Mouse (Mus musculus) retina, postnatal 1 day (tissue): ENCODE results near the gene Oxsr1.
"Not testable (repeated sequence)": the region's sequence is repeated elsewhere in the genome, so short reads cannot be mapped to it uniquely, and the experiment has no call there.

Experiments used
- DNase-seq: peaks from one replicate; pipeline ENCODE4 v3.0.0-alpha.2; 2012

Gene Oxsr1

DNA sequence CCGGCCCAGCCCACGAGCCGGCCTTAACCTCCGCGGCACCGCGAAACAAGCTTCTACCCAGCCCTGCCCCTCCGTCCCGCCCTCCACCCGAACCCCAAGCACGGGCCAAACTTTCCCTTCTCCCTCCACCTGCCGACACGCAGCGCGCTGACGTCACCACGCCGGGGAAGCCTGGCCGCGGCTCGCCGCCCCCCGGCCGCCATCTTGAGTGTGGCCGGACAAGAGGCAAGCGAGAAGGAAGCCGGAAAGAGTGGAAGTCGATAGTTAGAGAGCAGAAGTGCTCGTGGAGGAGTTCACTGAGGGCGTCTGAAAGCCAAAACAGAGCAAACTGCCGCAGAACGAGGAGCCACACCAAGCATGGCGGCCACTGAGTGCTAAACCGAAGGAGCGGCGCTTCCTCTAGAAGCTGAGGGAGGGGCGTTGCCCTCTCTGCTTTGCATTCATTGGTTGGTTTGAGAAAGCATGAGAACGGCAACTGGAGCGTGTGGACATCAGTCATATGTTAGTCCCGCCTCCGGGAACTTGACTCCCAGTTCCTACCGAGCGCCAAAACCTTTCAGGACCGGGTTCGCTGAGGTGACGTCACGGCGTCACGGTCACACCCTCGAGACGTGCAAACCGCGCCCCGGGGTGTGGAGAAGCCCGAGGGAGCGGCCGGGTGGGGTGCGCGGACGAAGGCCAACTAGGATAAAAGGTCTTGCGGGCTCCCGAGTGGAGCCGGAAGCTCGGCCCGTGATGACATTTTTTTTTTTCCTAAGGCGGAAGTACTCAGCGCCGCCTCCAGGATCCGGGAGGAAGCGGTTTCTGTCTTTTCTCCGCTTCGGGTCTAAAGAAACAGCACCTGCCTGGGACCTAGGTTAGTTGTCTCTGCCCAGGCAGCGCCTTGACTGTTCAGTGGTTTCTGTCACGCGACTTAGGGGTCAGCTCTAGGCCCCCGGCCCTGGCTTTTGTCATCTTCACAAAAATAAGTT lies at the start of gene Oxsr1:
TSS of gene Oxsr1 (minus strand) at position 139 of the 971 bp plus-strand sequence.
- DNase-seq = peak; percentile 100

DNA sequence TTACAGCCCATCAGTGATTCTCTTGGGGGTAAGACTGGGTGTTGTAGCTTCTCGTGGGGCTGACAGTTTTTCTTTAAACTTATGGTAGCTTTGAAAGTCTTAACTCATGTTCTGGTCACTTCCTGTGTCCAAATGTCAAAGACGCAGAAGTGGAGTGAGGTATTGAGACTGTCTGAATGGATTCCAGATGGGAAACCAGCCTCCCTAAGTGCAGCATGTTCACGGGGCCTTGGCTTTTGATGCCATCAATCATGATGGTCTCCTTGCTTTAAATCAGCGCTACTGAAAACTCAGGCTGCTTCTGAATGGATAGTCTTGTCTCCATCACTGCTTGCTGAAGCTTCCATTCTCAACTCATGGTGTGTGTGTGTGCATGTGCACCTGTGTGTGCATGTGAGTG lies 49.0 kb upstream of the Oxsr1 start:
- DNase-seq = no peak

DNA sequence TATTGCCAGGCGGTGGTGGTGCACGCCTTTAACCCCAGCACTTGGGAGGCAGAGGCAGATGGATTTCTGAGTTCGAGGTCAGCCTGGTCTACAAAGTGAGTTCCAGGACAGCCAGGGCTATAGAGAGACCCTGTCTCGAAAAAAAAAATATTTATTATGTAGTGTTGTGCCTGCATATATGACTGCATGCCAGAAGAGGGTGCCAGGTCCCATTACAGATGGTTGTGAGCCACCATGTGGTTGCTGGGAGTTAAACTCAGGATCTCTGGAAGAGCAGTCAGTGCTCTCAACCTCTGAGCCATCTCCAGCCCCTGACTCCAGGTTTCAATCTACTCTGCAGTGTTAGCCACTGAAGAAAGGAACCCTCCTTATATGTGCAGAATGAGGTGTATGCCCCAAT lies 48.5 kb upstream of the Oxsr1 start:
- DNase-seq = not testable (repeated sequence)

DNA sequence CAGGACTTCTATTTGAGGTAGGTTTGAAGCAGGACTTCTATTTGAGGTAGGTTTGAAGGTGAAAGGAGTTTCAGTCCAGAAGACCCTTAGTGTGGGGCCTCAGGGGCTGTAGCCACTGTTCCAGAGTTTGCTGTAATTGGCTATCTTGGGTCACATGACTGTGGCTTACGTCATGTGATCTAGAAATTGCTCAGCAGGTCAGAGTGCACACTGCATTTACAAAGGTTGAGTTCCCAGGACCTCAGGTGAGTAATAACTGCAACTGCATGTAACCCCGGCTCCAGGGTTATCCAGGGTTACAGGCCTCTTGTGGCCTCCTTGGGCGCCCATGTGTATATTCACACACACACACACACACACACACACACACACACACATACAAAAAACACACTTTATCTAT lies 46.1 kb upstream of the Oxsr1 start:
- no peak for DNase-seq

DNA sequence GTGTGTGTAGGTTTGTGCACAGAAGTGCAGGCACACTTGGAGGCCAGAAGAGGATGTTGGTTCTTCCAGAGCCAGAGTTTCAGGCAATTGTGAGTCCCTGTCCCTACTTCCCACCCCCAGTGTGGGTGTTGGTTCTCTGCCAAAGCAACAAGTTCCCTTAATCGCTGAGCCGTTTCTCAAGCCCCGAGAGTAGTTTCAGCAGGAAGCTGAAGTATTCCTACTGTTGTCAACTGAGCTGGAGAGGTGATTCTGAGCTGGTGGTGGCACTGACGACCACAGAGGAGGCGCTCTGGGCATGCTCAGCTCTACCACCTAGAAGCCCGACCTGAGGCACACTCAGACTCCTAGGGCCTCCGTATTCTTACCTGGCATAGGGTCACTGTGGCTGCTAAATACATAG lies 43.1 kb upstream of the Oxsr1 start, which contains the start of gene Slc22a14:
TSS of gene Slc22a14 (minus strand) at position 270 of the 400 bp plus-strand sequence.
- DNase-seq = no peak

DNA sequence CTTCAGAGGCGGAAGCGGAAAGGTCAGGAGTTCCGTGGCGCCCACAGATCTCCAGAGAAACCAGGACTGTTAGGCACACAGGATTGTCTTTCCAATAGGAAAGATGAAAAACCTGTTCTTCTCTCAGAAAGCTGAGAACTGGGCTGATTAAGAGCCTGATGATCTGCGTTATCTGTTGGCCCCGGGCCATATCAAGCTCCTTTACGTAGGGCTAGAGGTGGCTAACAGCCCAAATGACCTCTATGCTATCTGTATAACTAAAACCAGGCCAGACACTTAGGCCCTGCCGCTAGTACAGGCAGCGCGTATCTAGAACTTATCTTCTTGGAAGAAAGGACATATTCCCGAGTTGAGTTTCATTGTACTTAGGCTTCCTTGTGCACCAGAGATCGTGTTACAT lies 41.0 kb upstream of the Oxsr1 start:
- DNase-seq = no peak

DNA sequence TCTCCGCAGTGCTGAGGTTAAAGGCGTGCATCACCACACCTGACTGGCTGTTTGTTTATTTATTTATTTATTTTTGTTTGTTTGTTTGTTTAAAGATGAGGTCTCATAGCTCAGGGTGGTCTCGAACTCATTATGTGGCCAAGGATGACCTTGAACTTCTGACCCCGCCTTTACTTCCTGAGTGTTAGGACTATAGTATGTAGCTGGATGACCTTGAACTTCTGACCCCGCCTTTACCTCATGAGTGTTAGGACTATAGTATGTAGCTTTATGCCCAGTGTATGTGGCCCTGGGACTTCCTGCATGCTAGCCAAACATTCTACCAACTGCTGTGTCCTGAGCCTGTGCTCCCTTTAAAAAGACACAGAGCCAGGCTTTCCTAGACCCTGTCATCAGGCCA lies 39.2 kb upstream of the Oxsr1 start:
- DNase-seq = no peak

DNA sequence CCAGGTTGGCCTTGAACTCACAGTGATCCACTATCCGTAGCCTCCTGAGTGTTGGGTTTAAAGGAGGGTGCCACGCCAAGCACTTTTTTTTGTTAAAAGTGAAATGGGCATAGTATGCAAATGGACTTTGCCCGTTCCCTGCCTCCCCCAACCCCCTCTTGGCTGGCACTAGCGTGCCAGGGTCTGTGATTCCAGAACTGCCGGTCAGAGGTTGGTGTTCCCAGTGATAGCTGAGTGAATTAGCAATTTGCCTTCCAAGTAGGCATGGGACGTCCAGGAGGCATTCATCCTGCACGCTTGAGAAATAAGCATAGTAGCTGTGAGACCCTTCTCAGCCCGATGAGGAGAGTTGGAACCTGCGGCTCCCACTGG lies 35.8 kb upstream of the Oxsr1 start:
- DNase-seq = no peak

DNA sequence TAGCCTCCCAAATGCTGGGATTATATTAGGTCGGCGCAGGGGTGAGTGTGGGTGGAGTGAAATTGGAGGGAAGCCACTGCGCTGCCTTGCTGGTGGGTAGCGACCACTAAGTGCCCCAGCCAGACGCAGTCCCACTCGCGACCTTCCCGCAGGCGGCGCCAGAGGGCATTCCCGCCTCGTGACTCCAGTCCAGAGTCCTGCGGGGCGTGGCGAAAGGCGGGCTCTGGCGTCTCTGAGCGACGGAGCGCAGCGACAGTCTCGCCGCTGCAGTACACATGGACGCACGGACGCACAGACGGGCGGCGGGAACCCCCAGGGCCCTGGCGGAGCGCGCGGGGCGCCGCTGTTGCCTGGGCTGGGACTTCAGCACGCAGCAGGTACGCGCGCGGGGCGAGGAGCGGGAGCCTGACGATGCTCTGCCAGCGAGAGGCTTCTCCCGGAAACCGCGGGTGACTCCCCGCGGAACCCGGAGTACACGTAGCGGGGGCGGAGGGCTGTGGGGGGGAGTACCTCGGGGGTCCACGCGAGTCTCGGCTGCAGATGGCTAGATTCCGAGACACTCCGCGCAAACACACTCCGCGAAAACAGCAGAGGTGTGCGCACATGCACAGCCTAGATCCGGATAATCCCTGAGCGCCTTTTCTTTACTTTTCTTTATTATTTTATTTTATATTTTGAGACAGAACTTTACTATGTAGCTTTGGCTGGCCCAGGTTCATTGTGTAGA lies 35.3 kb upstream of the Oxsr1 start, which contains the start of gene Xylb:
TSS of gene Xylb (plus strand) at position 51 of the 727 bp plus-strand sequence.
- DNase-seq = peak; percentile 94

DNA sequence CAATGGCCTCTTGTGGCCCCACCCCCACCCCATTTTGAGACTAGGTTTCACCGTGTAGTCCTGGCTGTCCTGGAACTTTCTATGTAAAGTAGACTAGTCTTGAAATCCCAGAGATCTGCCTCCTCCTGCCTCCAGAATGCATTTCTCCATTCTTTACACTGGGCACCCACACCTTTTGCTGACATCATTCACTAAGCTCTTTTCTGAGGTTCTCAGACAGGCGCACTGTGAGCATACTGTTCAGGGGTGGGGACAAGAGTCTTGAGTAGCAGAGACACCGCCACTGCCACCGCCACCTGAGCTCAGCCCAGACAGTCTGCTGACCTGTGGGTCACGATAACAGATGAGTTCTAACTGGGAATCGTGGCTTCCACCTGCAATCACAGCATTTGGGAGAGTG lies 33.7 kb upstream of the Oxsr1 start:
- DNase-seq = no peak

DNA sequence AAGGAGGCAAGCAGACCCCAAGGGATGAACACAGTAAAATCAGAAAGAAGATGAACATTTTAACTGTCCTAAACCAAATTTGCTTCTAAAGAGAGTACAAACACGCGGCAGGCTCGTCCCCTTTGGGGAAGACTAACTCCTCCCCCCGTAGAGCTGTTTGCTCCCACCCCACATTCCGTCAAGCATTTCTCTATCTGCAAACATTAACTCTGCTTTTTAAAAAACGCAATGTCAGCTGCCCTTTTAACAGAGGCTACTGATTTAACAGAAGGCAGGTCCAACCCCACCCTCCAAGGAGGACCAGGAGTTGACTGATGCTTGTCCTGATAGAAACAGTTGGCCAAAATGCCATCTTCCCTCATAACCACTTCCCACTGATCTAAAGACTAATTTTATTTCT lies 31.7 kb upstream of the Oxsr1 start:
- DNase-seq = no peak

DNA sequence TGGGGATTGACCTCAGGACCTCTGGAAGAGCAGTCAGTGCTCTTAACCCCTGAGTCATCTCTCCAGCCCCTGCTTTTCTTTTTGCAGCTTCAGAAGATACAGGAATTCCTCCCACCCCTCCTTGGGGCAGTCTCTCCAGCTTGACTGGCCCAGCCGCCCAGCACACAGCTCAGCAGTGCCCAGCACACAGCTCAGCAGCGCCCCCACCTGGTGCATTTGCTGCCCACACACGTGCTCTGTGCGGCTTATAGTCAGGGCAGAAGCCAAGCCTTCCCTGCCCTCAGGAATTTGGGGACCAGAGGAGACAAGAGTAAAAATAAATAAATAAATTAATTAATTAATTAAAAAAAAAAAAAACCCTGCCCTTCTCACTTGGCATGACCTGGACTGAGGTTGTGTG lies 29.8 kb upstream of the Oxsr1 start:
- DNase-seq = peak; percentile 80

DNA sequence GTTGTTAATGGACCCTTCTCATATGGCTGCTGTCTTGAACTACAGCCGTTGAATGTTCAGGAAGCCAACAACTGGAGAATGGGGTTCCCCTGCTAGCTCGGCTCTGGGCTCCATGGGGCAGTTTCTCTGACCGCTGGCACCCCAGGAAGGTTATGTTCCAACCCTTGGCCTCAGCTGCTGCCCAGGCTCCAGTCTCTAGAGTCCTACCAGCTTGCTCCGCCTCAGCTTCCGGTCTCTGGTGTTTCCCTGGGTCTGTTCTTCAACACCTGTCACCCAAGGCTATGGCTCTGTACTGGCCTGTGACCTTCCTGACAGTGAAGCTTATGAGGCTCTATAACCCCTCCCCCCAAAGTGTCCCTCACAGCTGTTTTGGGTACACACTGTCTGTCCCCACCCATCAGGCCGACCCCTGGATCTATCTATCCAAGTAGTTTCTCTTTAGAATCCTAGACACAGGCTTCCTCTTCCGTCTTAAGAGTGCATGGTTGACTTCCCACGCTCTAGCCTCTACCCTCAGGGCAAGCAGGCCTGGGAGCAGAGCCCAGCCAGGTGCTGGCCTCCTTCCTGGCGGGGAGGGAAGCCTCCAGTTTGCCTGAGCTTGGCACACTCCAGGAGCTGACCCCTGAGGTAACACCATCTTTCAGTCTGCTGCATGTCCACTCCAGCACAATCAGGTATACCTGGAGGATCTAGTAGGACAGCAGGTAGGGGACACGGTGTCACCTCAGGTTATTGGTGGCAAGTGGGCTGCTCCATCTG lies 28.9 kb upstream of the Oxsr1 start:
- DNase-seq = no peak

DNA sequence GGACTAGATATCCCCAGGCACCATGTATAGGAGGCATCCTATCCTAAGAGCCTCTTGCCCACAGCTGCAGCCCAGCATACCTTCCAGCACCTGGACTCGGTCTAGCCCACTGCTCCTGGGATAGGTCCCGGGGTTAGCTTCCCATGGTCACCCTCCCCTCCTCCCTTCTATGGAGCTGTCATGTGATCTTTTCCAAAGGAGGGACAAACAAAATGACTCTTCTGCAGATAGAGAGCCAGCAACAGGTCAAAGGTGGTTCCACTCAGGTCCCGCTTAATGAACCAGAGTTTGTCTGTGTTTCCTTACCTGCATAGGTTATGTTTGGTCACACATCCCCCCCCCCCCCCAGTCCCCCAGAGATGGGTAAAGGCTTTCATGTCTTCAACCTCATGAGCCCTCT lies 28.3 kb upstream of the Oxsr1 start:
- DNase-seq = no peak

DNA sequence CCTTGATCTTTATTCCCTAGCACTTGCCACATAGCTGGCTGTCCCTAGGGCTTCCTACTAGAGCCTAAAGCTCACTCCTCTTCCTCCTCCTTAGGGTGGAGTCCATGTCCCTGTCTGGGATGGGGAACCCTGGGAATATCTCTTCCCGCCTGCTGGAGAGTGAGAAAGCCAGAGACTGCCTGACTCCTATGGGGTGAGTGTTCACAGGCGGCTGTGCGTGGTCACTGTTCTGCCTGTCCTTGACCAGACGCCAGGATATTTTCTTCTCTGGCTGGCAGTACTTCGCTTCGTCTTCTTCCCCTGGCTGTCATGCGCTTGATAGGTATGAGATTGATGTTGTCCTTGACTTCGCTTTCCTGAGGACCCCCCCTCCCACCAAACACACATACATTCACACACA lies 24.1 kb upstream of the Oxsr1 start:
- DNase-seq = no peak

DNA sequence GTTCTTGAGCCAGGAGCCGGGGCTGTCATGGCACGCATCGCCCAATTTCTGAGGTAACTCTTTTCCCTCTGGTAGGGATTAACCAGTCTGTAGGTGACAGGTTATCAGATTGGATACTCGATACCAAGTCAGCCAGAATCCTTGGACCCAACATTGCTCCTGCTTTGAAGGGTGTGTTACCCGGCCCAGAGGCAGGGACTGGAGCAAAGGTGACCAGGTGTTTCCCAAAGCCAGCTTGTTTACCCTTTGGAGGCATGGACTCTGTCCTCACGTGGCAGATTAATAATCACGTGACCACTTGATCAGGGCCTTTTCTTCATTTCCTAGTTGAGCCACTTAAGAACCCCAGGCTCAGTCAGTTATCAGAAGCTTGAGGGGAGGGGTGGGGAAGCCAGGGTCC lies 20.5 kb upstream of the Oxsr1 start:
- DNase-seq = no peak

DNA sequence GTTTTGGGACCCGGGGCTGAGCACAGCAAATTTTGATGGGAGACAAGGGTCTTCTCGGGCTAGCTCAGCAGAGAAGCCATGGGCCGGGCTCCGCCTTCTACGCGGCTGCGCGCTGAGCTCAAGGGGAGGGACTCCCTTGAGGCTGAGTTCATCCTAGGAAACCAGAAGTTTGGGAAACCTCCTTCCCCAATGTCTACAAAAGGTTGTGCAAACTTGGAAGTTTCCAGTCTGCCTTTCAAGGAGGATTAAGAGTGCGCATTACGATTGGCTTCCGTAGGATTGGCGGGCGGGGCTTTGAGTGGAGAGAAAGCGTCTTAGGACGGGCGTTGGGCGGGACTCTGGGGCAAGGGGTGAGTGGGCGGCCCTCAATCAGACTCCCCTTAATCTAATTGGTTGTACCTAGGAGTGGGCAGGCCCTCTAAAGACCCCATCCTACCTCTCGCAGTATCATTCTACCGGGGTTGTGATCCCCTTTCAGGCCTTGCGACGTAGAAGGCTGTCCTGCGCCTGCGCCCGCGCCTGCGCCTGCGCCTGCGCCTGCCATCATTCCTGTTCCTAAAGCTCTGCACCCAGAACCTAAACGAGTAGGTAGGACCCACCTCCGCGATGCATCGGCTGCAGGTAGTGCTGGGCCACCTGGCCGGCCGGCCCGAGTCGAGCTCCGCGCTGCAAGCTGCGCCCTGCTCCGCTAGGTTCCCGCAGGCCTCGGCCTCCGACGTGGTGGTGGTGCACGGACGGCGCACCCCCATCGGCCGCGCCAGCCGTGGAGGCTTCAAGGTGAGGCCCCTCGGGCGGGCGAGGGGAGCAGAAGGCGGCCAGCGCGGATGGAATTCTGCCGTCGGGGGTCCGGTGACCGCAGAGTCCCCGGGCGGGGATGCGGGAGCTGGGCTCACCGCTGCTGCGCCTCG lies 18.9 kb upstream of the Oxsr1 start, which contains the start of gene Myd88:
TSS of gene Myd88 (minus strand) at position 503 of the 908 bp plus-strand sequence.
- DNase-seq = peak; percentile 95

DNA sequence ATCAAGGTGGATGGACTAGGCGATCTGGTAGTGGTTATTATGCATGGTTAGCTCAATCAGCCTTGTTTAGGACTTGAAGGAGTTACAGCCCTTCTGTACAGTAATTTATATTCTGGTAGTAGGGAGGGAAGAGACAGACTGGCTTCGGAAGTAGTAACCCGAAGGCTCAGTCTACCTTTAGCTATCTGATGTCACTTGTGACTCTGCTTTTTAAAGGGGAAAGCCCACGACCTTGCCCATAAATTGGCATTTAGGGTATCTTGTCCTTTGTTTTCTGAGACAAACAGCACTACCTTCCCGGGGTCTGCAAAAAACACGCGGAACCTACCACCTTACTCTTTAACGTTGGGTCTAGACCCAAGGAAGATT lies 18.0 kb upstream of the Oxsr1 start:
- peak; percentile 7 for DNase-seq

DNA sequence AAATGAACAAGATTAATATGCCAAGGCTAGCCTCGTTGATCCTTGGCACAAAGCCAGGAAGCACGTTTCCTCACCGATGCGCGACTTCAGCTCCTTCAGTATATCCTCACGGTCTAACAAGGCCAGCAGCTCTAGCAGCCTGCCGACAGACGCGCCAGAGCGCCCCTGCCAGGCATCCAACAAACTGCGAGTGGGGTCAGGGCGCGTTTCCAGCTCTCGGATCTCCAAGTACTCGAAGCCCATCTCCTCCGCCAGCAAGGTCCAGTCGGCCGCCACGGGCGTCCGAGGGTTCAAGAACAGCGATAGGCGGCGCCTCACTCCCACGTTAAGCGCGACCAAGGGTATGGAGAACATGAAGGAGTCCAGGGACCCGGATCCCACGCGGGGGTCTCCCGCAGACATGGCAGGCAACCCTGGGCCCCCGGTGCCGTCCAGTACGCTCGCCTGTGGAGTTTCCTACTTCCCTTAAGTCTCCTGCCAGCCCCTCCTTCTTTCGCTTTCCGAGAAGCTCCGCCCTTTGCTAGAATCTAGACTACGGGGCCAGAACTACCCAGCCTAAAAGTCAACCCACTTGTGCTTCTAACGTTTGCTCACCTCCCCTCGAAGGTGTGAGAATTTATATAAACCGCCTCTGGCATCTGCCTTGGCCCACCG lies 17.5 kb upstream of the Oxsr1 start, which contains the start of gene Acaa1a:
TSS of gene Acaa1a (plus strand) at position 119 of the 654 bp plus-strand sequence.
- peak; percentile 72 for DNase-seq

DNA sequence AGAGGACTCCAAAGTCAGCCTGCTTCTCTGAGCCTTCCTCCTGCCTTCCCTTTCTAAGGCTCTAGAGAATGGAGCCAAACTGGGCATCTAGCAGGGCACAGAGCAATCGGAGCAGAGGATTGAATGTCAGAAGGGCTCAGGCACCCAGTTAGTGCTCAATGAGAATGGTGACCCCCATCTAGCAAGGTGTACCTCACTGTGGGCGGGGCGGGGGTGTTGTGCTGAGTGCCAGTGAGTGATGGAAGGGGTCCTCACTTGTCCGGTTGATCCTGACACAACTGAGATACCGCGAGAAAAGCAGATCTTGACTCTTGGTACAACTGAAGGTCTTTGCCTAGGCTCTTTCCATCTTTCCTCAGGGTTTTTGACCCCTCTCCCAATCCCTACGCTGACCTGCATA lies 16.9 kb upstream of the Oxsr1 start:
- no peak for DNase-seq

DNA sequence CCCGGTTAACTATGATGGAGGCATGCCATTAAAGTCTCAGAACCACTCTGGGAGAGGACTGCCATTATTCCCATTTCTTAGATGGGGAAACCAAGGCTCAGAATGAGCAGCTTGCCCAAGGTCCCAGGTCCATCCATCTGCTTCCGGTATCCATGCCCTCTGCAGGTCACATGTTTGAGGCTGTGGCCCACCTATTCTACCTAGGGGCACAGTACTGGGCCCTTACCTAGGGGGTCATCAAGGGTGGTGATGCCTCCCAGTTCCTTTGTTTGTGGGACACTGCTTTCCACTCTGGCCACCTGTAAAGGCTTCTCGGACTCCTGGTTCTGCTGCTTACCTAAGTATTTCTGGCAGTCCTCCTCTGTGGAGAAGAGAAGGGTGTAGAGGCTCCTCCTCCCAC lies 16.1 kb upstream of the Oxsr1 start:
- no peak for DNase-seq
